In the genomic region with DNA sequence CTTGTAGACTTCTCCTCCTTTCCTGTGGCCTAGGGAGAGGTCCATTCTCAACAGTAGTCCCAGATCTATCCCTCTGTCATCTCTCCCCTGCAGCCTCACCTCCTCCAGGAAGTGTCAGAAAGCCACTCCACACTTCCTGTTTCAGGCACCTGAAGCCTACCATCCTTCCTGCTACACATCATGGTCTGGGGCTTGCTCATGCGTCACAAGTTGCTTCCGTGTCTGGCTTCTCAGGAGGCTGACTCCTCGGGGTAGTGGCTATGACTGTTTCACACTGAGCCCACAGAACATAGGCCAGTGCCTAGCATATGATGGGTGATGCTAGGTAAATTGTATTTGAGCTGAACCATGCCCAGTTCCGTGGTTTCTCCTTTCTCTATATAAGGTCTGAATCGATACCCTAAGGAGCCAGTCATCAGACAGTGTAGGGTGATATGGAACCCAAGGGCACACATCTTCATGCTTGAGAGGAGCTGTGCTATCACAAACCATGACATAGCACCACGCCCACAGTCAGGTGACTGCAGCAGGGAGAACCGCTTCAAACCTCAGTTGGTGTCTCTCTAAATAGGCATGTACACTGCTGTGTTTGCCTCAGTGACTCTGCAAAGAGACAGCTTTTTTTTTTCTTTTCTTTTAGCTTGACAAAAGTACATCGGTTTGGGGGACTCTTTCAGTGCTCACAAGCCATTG, we compare ENCODE assay signal across 11 mouse cellular contexts.
A peak's percentile ranks its signal among the peaks of the same experiment; 100 is the strongest.
DNase-seq lines count a peak whose midpoint lies in the region; ATAC-seq lines count a peak whose summit lies in the region.
"Had no signal": no experiment of that assay in that cellular context is flagged by ENCODE, and none has a peak within 500 bp of the region (broad histone marks: within the 10 kb centered on the region; RNA-seq: fewer than 3 reads in every experiment).

No protein-coding gene starts in this region.

- H3K27me3 ChIP-seq in splenic B cell, adult 2 months (ENCODE audit: control insufficient read depth, insufficient read depth, low read length, poor library complexity, severe bottlenecking), result no peaks in the 10 kb centered on the region
- H3K27me3 ChIP-seq: lung, embryonic 15.5 days had no signal

- peak; percentile 75 to 82 for DNase-seq in B cell, adult 2 months
- peak; percentile 90 for DNase-seq in splenic B cell, adult 2 months (ENCODE audit: low read depth, low spot score)
- no peak for DNase-seq in left cerebral cortex, postnatal 4 days
- DNase-seq in cerebellum, adult 11 months, result no peak
- DNase-seq in gastrocnemius, postnatal 36 days, result no peak
- DNase-seq: cerebellum, adult 18-20 months; gastrocnemius, postnatal 25 days had no signal

- no peaks in the 10 kb centered on the region for H3K36me3 ChIP-seq in splenic B cell, adult 2 months (ENCODE audit: control insufficient read depth, insufficient read depth, low read length, poor library complexity, severe bottlenecking)
- H3K36me3 ChIP-seq: forebrain, embryonic 10.5 days; lung, embryonic 15.5 days had no signal

- intact Hi-C loops in left cerebral cortex, postnatal 4 days (cut with DNase I), result no loop called here
- intact Hi-C loops in gastrocnemius, postnatal 36 days (cut with DNase I), result no loop called here

- peak; percentile 87 for ATAC-seq in CD4-positive, CD25-positive, alpha-beta regulatory T cell, adult 4 months
- ATAC-seq in inflammation-experienced regulatory T-cells, adult 6 months, result peak; percentile 70

Comparison
In these comparisons a context has a peak if more than half of its experiments do, and no peak if none do; other contexts are left out.
1. DNase-seq: peak in B cell, adult 2 months (2 of 2) and splenic B cell, adult 2 months (single experiment); none in left cerebral cortex, postnatal 4 days (single experiment), cerebellum, adult 11 months (single experiment) and gastrocnemius, postnatal 36 days (0 of 2).